Mouse (Mus musculus) hindbrain, embryonic 14.5 days (tissue): ENCODE results near the gene Kcns1. TPM values are rescaled to one million over a fixed set of nuclear protein-coding genes. Genes with fewer than 3 reads are reported as not detected.

Source experiments
- ATAC-seq: fragments of 200-750 bp; cut with Nextera tagmentation; 2 replicates; pipeline ENCODE4 v1.8.0; 2017; ENCODE audit warnings: moderate number of reproducible peaks, mild to moderate bottlenecking, moderate TSS enrichment, moderate library complexity; ENCODE audit not compliant: low FRiP score
- DNase-seq: peaks from one replicate; pipeline ENCODE4 v3.0.0-alpha.2; 2015; ENCODE audit warnings: low spot score
- H3K27ac ChIP-seq: fragments of 300-500 bp; sonication (generic); 2 replicates; pipeline ENCODE4 v1.5.1; 2014; ENCODE audit warnings: mild to moderate bottlenecking, moderate library complexity
- H3K27me3 ChIP-seq: fragments of 300-500 bp; sonication (generic); 2 replicates; pipeline ENCODE4 v1.6.1; 2014; ENCODE audit warnings: mild to moderate bottlenecking, low read length, mixed read lengths; ENCODE audit not compliant: control insufficient read depth, insufficient read depth
- H3K36me3 ChIP-seq: fragments of 300-500 bp; sonication (generic); replicated peaks from 2 replicates; pipeline ENCODE4 v1.6.1; 2014; ENCODE audit not compliant: control insufficient read depth, insufficient read depth
- H3K4me1 ChIP-seq: fragments of 300-500 bp; sonication (generic); replicated peaks from 2 replicates; pipeline ENCODE4 v1.6.1; 2014; ENCODE audit warnings: antibody characterized with exemption, low read length, mixed read lengths; ENCODE audit not compliant: control insufficient read depth, insufficient read depth
- H3K4me2 ChIP-seq: fragments of 300-500 bp; sonication (generic); replicated peaks from 2 replicates; pipeline ENCODE4 v1.6.1; 2014; ENCODE audit warnings: mild to moderate bottlenecking, moderate library complexity
- H3K4me3 ChIP-seq: fragments of 300-500 bp; sonication (generic); replicated peaks from 2 replicates; pipeline ENCODE4 v1.5.1; 2014; ENCODE audit warnings: mild to moderate bottlenecking, low read length
- H3K9ac ChIP-seq: fragments of 300-500 bp; sonication (generic); 2 replicates; pipeline ENCODE4 v1.6.1; 2014
- H3K9me3 ChIP-seq: fragments of 300-500 bp; sonication (generic); 2 replicates; pipeline ENCODE4 v1.6.1; 2016; ENCODE audit warnings: low read length; ENCODE audit not compliant: control insufficient read depth
- WGBS: fragments of 180-500 bp; shearing (Covaris S2); extraction: QIAGEN DNeasy Blood & Tissue Kit; methylation state at CpG from one replicate; pipeline ENCODE4 v1.1.7; 2014; 5-methylcytosine and 5-hydroxymethylcytosine counted together
- polyA plus RNA-seq: library from polyadenylated mRNA; unstranded; fragments of >200 nt; fragmentation: Nextera tagmentation; extraction: Ambion mirVana; gene quantifications from 2 replicates; pipeline ENCODE4 v1.2.1, GENCODE M21; 2014

The Kcns1 gene
- polyA plus RNA-seq, 1 experiment from 2014 or later, result 1.1 TPM

DNA sequence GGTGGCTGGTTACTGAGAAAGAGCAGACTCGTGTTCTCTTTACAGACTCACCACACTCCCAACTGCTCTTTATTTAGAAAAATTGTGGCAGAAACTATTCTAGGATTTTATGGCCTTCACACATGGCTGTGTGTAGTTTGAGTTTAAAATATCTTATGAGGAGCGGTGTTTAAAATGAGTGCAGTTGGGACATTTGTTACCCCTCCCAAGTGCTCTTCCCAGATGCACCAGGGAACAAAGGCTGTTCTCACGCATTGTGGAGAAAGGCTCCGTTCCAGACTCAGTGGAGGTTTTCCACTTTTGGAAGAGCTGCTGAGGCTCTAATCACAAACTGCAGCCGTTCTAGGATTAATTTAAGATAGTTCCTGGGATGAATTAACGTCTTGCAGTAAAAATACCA lies 33.2 kb downstream of the Kcns1 start:
- H3K9ac ChIP-seq, result no peak overlapping the region
- H3K4me1 ChIP-seq, result peaks cover 12% of the 10 kb centered on the region
- no peak overlapping the region for H3K4me2 ChIP-seq
- H3K4me3 ChIP-seq, result no peak overlapping the region
- WGBS, result 62% methylated on average over 6 of the region's 6 CpGs
- H3K36me3 ChIP-seq, result no peaks in the 10 kb centered on the region
- ATAC-seq, result no peak
- DNase-seq, result no peak
- H3K27me3 ChIP-seq, result no peaks in the 10 kb centered on the region
- H3K9me3 ChIP-seq, result no peaks in the 10 kb centered on the region
- H3K27ac ChIP-seq, result no peak overlapping the region

DNA sequence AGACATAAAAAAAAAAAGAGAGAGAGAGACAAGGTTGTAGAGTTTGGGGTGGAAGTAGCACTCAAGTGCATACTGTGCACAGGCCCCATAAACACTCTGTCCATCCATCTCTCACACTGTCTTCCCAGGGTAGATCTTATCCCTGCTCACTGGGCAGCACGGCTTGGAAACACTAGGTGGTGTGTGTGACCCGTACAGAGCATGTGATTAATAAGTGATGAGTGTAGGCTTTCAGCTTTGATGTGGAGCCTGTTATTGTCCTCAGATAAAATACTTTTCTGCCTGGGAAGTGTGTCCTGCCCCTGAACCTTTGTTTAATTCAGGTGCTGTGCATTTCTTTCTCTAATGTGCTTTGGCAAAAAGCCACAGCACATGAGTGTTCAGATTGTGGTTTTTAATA lies 34.5 kb downstream of the Kcns1 start:
- H3K36me3 ChIP-seq, result peaks cover under 1% of the 10 kb centered on the region; the same call in 1 of the 2 replicates
- no peak for ATAC-seq
- no peaks in the 10 kb centered on the region for H3K27me3 ChIP-seq
- no peak for DNase-seq
- H3K9me3 ChIP-seq, result no peaks in the 10 kb centered on the region
- H3K4me2 ChIP-seq, result no peak overlapping the region
- no peak overlapping the region for H3K4me3 ChIP-seq
- H3K27ac ChIP-seq, result no peak overlapping the region
- H3K9ac ChIP-seq, result no peak overlapping the region
- 22% methylated on average over 2 of the region's 2 CpGs for WGBS
- peaks cover 8% of the 10 kb centered on the region; the same call in 1 of the 2 replicates for H3K4me1 ChIP-seq

DNA sequence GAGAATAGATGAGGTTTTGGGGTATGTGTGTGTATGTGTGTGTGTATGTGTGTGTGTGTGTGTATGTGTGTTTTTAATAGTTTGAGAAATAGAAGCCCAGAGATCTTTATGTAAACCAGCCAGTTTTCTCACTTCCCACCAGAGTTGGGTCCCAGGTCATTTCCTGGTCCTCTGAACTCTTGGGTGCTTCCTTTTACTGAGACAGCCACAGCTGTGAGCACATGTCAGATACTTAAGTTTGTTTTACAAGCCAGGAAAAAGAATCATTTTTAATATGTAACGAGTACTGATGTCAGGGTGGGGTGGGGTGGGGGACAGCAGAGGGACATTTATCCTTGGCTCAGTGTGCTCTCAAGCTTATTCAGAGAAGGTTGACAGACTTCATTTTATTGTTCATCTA lies 35.5 kb downstream of the Kcns1 start:
- 65% methylated on average over 1 of the region's 1 CpGs for WGBS
- Histone ChIP-seq H3K27me3 (no peaks in the 10 kb centered on the region), H3K4me3 (no peak overlapping the region), H3K4me1 (peaks cover 8% of the 10 kb centered on the region; the same call in 1 of the 2 replicates), H3K9me3 (no peaks in the 10 kb centered on the region), H3K27ac (no peak overlapping the region), H3K36me3 (peaks cover 6% of the 10 kb centered on the region; the same call in 1 of the 2 replicates), H3K4me2 (no peak overlapping the region), H3K9ac (no peak overlapping the region)
- DNase-seq (no peak), ATAC-seq (no peak)

DNA sequence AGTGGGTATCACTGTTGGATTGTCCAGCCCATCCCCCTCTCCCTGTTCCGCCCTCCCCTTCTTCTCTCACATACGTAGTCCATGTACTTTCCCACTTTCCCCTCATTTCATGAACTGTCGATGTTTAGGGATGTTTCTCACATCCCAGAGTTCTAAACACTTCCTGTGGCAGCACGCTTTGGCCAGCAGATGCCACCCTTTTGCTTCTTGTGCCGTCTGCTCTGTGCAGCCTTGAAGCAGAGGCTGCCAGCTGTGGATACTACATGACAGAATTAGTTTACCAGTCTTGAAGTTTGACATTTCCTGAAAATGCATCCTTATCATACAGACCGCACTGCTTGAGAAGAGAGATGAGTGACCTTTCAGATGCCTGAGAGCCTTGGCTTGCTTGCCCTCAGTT lies 36.4 kb downstream of the Kcns1 start:
- Histone ChIP-seq H3K27me3 (no peaks in the 10 kb centered on the region), H3K4me3 (no peak overlapping the region), H3K36me3 (peaks cover 6% of the 10 kb centered on the region; the same call in 1 of the 2 replicates), H3K4me2 (no peak overlapping the region), H3K27ac (no peak overlapping the region), H3K9ac (no peak overlapping the region), H3K4me1 (peaks cover 8% of the 10 kb centered on the region; the same call in 1 of the 2 replicates), H3K9me3 (no peaks in the 10 kb centered on the region)
- DNase-seq (peak; percentile 66), ATAC-seq (no peak)
- WGBS, result 62% methylated on average over 6 of the region's 6 CpGs

DNA sequence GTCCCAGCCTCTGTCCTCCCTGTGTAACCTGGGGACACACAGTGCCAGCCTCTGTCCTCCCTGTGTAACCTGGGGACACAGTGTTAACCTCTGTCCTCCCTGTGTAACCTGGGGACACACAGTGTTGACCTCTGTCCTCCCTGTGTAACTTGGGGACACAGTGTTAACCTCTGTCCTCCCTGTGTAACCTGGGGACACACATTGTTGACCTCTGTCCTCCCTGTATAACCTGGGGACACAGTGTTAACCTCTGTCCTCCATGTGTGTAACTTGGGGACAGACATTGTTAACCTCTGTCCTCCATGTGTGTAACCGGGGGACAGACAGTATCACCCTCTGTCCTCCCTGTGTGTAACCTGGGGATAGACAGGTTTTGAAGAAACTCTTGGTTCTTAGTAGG lies 39.3 kb downstream of the Kcns1 start:
- no peak overlapping the region for H3K4me2 ChIP-seq
- no peaks in the 10 kb centered on the region for H3K9me3 ChIP-seq
- ATAC-seq (no peak), DNase-seq (no peak)
- H3K4me3 ChIP-seq, result no peak overlapping the region
- H3K4me1 ChIP-seq, result peaks cover 8% of the 10 kb centered on the region; the same call in 1 of the 2 replicates
- H3K27ac ChIP-seq, result no peak overlapping the region
- H3K9ac ChIP-seq, result no peak overlapping the region
- 93% methylated on average over 1 of the region's 1 CpGs for WGBS
- H3K27me3 ChIP-seq, result no peaks in the 10 kb centered on the region
- peaks cover 6% of the 10 kb centered on the region; the same call in 1 of the 2 replicates for H3K36me3 ChIP-seq

DNA sequence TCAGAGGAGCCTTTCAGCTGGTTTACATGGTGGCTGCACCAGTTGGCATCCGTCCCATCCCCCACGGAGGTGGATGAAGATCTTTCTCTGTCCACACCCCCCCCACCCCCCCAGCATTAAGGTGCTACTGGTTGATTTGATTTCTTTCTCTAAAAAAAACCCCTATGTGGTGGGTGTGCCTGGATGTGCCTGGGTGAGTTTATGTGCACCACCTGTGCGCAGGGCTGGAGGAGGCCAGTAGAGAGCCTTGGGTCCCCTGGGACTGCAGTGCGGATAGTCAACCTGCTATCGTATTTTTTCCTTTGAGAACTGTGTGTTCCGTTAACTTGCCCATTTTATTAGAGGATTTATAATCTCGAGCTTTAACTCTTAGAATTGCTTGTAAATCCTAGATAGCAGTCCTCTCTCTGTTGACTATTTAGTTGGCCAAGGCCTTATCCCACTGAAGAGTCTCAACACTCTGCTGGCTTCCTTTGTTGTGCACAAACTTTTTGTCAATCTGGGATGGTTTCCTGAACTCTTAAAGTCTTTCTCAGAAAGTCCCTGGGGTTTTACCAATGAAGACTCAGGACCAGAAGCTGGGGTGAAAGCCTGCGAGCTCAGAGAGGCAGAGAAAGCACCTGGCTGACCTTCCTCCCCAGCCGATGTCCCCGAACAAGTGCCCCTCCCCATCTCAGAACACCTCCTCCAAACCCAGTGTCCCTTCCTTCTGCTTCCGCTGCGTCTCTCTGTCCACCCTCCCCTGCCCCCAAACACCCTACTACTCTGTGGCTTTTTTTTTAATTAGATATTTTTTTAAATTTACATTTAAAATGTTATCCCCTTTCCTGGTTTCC lies 42.1 kb downstream of the Kcns1 start:
- no peak overlapping the region for H3K27ac ChIP-seq
- H3K4me3 ChIP-seq, result no peak overlapping the region
- DNase-seq (no peak), ATAC-seq (no peak)
- no peaks in the 10 kb centered on the region for H3K4me1 ChIP-seq
- H3K4me2 ChIP-seq, result no peak overlapping the region
- H3K27me3 ChIP-seq, result no peaks in the 10 kb centered on the region
- H3K9me3 ChIP-seq, result no peaks in the 10 kb centered on the region
- H3K36me3 ChIP-seq, result peaks cover 12% of the 10 kb centered on the region; the same call in 1 of the 2 replicates
- WGBS, result 92% methylated on average over 12 of the region's 12 CpGs
- H3K9ac ChIP-seq, result no peak overlapping the region

DNA sequence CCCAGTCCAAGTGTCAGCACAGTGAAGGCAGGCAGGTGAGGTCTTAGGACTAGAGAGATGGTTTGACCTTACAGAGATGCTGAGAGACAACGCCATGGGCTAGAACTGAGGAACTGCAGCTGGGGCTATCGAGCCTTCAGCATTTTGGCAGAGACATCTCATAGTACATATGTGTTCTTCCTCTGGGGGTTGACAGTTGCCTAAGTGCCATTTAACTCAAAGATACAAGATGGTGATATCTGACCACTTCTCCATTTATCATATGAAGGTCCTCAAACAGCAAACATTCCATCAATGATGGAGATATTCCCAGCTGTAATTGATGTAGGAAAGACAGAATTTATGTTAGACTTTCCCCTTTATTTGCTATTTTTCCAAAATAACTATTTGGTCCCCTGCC lies 43.6 kb downstream of the Kcns1 start:
- H3K36me3 ChIP-seq, result peaks cover 23% of the 10 kb centered on the region
- H3K9me3 ChIP-seq, result no peaks in the 10 kb centered on the region
- no peak for DNase-seq
- H3K4me2 ChIP-seq, result no peak overlapping the region
- no peaks in the 10 kb centered on the region for H3K27me3 ChIP-seq
- 98% methylated on average over 2 of the region's 2 CpGs for WGBS
- no peak overlapping the region for H3K4me3 ChIP-seq
- H3K27ac ChIP-seq, result no peak overlapping the region
- no peaks in the 10 kb centered on the region for H3K4me1 ChIP-seq
- no peak for ATAC-seq
- no peak overlapping the region for H3K9ac ChIP-seq

DNA sequence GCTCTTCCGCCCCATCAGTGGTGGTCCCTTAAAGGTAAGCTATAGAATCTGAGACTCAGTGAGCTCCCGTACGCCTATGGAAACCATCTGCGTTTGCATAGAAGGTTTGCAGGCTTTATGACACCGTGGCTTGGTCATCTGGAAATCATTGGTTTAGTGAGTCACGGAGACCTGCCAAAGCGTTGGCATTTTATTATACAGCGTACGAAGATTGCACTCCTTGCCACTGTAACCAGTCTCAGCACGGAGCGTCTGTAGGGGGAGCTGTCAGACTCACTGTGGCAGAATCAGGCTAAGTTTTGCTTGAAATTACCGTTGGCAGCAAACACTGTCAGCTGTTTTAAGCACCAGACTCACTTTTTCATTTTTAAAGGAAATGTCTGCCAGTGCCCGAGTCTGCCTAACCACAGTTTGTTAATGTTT lies 44.4 kb downstream of the Kcns1 start:
- Histone ChIP-seq H3K27me3 (no peaks in the 10 kb centered on the region), H3K36me3 (peaks cover 30% of the 10 kb centered on the region), H3K4me2 (no peak overlapping the region), H3K4me3 (no peak overlapping the region), H3K4me1 (no peaks in the 10 kb centered on the region), H3K9me3 (no peaks in the 10 kb centered on the region), H3K27ac (no peak overlapping the region), H3K9ac (no peak overlapping the region)
- DNase-seq (no peak), ATAC-seq (no peak)
- WGBS, result 89% methylated on average over 13 of the region's 13 CpGs

DNA sequence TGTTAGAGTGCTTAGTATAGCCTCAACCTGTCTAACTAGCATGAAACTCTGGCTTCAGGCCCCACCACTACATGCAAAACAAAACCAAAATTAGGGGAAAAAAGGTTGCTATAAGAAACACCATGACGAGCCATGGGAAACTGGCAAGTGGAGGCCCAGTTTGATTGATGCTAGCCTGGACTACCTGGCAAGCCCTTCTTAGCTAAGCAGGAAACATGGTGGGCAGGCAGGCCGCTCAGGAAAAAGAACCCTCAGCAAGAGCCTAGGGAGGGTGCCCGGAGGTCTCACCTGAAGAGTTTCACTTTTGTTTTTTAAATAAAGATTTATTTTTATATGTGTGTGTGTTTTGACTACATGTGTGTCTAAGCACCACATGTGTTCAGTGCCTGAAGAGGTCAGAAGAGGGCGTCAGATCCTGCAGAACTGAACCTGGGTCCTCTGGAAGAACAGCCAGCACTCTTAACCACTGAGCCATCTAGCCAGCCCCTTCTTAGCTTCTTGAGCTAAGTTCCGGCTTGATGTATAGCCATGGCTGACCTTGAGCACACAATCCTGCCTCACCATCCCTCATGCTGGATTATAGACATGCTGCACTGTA lies 47.6 kb downstream of the Kcns1 start:
- H3K4me3 ChIP-seq, result no peak overlapping the region
- H3K4me2 ChIP-seq, result no peak overlapping the region
- H3K27ac ChIP-seq, result no peak overlapping the region
- no peak overlapping the region for H3K9ac ChIP-seq
- H3K4me1 ChIP-seq, result no peaks in the 10 kb centered on the region
- no peaks in the 10 kb centered on the region for H3K9me3 ChIP-seq
- ATAC-seq (no peak), DNase-seq (no peak)
- WGBS, result 86% methylated on average over 5 of the region's 5 CpGs
- H3K36me3 ChIP-seq, result peaks cover 53% of the 10 kb centered on the region
- no peaks in the 10 kb centered on the region for H3K27me3 ChIP-seq
